9 mouse cellular contexts compared by ENCODE assay signal in genomic region chr13:42835441-42835840, GRCm38 (mm10).
DNase-seq lines count a peak whose midpoint lies in the region; ATAC-seq and TF ChIP-seq lines count a peak whose summit lies in the region.
"Had no signal": no experiment of that assay in that cellular context is flagged by ENCODE, and none has a peak within 500 bp of the region (broad histone marks: within the 10 kb centered on the region; RNA-seq: fewer than 3 reads in every experiment).

No protein-coding gene starts in this region.

- CTCF ChIA-PET in Patski (lab: Charles Lee), result interaction anchor here (0.7 to 1.4 kb wide), 7 partner anchors 8 to 337 kb away, joined by 3 to 5 read pairs (median 4); no protein-coding TSS in a partner anchor

- H3K4me3 ChIP-seq in liver, postnatal 0 days (ENCODE audit: low read depth, low read length), result no peak overlapping the region
- no peak overlapping the region for H3K4me3 ChIP-seq in liver, embryonic 12.5 days
- H3K4me3 ChIP-seq in limb, embryonic 15.5 days, result no peak overlapping the region
- H3K4me3 ChIP-seq: liver, embryonic 15.5 days had no signal

- in situ Hi-C loops in Patski (cut with MboI; ENCODE audit: low pct_unique_long_range_greater_than_20kb), result loop anchor here (10.0 kb wide), 1 partner anchor 249 kb away; no protein-coding TSS in a partner anchor

- POLR2A ChIA-PET in Patski (lab: Charles Lee), result interaction anchor here (0.6 to 0.7 kb wide), 3 partner anchors 15 to 296 kb away, joined by 3 read pairs; no protein-coding TSS in a partner anchor

- no peaks in the 10 kb centered on the region for H3K9me3 ChIP-seq in liver, postnatal 0 days (ENCODE audit: low read length)
- no peaks in the 10 kb centered on the region for H3K9me3 ChIP-seq in liver, embryonic 12.5 days (replicated peaks)
- no peaks in the 10 kb centered on the region for H3K9me3 ChIP-seq in limb, embryonic 15.5 days
- H3K9me3 ChIP-seq: liver, embryonic 15.5 days had no signal

- TF ChIP-seq CTCF in liver, postnatal 0 days (IDR thresholded peaks at IDR 0.05; ENCODE audit: low read depth), result peak; percentile 35; the same call in 1 of the 2 replicates
- peak; percentile 64 for TF ChIP-seq CTCF in Patski (IDR thresholded peaks at IDR 0.05)

- H3K27me3 ChIP-seq in liver, postnatal 0 days (ENCODE audit: insufficient read depth, low read length), result no peaks in the 10 kb centered on the region
- H3K27me3 ChIP-seq in liver, embryonic 12.5 days (replicated peaks), result no peaks in the 10 kb centered on the region; the same call in 1 of the 2 replicates
- H3K27me3 ChIP-seq in Patski, result peaks cover 3% of the 10 kb centered on the region
- no peaks in the 10 kb centered on the region for H3K27me3 ChIP-seq in limb, embryonic 15.5 days
- H3K27me3 ChIP-seq: liver, embryonic 15.5 days had no signal

- WGBS in liver, postnatal 0 days (ENCODE audit: insufficient replicate concordance), result 48% methylated on average over 2 of the region's 2 CpGs
- WGBS in liver, embryonic 12.5 days (ENCODE audit: insufficient replicate concordance), result 45% methylated on average over 2 of the region's 2 CpGs
- WGBS in limb, embryonic 15.5 days, result 36% methylated on average over 2 of the region's 2 CpGs

- intact Hi-C loops in heart, postnatal 25 days (cut with DNase I), result loop anchor here (5.0 kb wide), 1 partner anchor 257 kb away; no protein-coding TSS in a partner anchor

- no peak for ATAC-seq in liver, postnatal 0 days
- no peak for ATAC-seq in liver, embryonic 12.5 days
- ATAC-seq in Patski, result no peak
- peak; percentile 30; the same call in 1 of the 2 replicates for ATAC-seq in limb, embryonic 15.5 days (ENCODE audit: insufficient number of reproducible peaks, low FRiP score, low TSS enrichment, low read depth)
- no peak for ATAC-seq in granulocyte monocyte progenitor cell, adult 5-6 weeks (replicated peaks; ENCODE audit: poor library complexity, severe bottlenecking)

- H3K27ac ChIP-seq in liver, postnatal 0 days (ENCODE audit: low read depth), result no peak overlapping the region
- H3K27ac ChIP-seq in liver, embryonic 12.5 days, result no peak overlapping the region
- no peak overlapping the region for H3K27ac ChIP-seq in limb, embryonic 15.5 days
- H3K27ac ChIP-seq: liver, embryonic 15.5 days had no signal

- no peaks in the 10 kb centered on the region for H3K4me1 ChIP-seq in liver, postnatal 0 days (ENCODE audit: insufficient read depth)
- H3K4me1 ChIP-seq in liver, embryonic 12.5 days, result no peaks in the 10 kb centered on the region
- H3K4me1 ChIP-seq in limb, embryonic 15.5 days, result no peaks in the 10 kb centered on the region
- H3K4me1 ChIP-seq: liver, embryonic 15.5 days had no signal

- H3K4me2 ChIP-seq in liver, postnatal 0 days (ENCODE audit: low read depth, low read length), result no peak overlapping the region
- no peak overlapping the region for H3K4me2 ChIP-seq in liver, embryonic 12.5 days
- no peak overlapping the region for H3K4me2 ChIP-seq in limb, embryonic 15.5 days
- H3K4me2 ChIP-seq: liver, embryonic 15.5 days had no signal

- H3K9ac ChIP-seq in liver, postnatal 0 days (replicated peaks), result no peak overlapping the region
- no peak overlapping the region for H3K9ac ChIP-seq in liver, embryonic 12.5 days
- no peak overlapping the region for H3K9ac ChIP-seq in limb, embryonic 15.5 days
- H3K9ac ChIP-seq: liver, embryonic 15.5 days had no signal

- no peaks in the 10 kb centered on the region for H3K36me3 ChIP-seq in liver, postnatal 0 days (replicated peaks; ENCODE audit: insufficient read depth, low read length)
- H3K36me3 ChIP-seq in liver, embryonic 12.5 days, result no peaks in the 10 kb centered on the region
- H3K36me3 ChIP-seq in limb, embryonic 15.5 days, result no peaks in the 10 kb centered on the region
- H3K36me3 ChIP-seq: liver, embryonic 15.5 days had no signal

- peak; percentile 85 for DNase-seq in heart, adult 11 months
- no peak for DNase-seq in heart, postnatal 25 days (ENCODE audit: low spot score)
- no peak for DNase-seq in liver, postnatal 0 days
- no peak for DNase-seq in Patski (ENCODE audit: low read depth, low spot score)
- DNase-seq in spleen, adult 12 weeks (ENCODE audit: low spot score), result no peak

- no peak for TF ChIP-seq EP300 in liver, postnatal 0 days (IDR thresholded peaks at IDR 0.05; ENCODE audit: low read depth)
